Mouse (Mus musculus): ENCODE measurements around the gene Siah2.
A peak's percentile ranks its signal among the peaks of the same experiment; 100 is the strongest.

Gene Siah2

GRCm38 (mm10) chr3:58691997-58692721 lies at the start of gene Siah2:
Gene Siah2 (minus strand): TSS chr3:58692400.
- DNase-seq (ENCODE audit: low spot score) = peak; percentile 84

- no peak for DNase-seq (ENCODE audit: low spot score)
Observed at GRCm38 (mm10) chr3:58739536-58739935, 47.3 kb upstream of the Siah2 start.

GRCm38 (mm10) chr3:58738346-58739089 lies 46.3 kb upstream of the Siah2 start:
- DNase-seq (ENCODE audit: low spot score) = no peak

- no peak for DNase-seq (ENCODE audit: low spot score)
Observed at GRCm38 (mm10) chr3:58731520-58731919, 39.3 kb upstream of the Siah2 start.

GRCm38 (mm10) chr3:58730580-58730979 lies 38.4 kb upstream of the Siah2 start:
- no peak for DNase-seq (ENCODE audit: low spot score)

GRCm38 (mm10) chr3:58729549-58729948 lies 37.3 kb upstream of the Siah2 start:
- DNase-seq (ENCODE audit: low spot score) = no peak

- DNase-seq (ENCODE audit: low spot score) = no peak
Observed at GRCm38 (mm10) chr3:58727601-58728000, 35.4 kb upstream of the Siah2 start.

- DNase-seq (ENCODE audit: low spot score) = peak; percentile 6
Observed at GRCm38 (mm10) chr3:58727012-58727411, 34.8 kb upstream of the Siah2 start.

GRCm38 (mm10) chr3:58726374-58726773 lies 34.2 kb upstream of the Siah2 start:
- DNase-seq (ENCODE audit: low spot score) = no peak

GRCm38 (mm10) chr3:58724815-58725214 lies 32.6 kb upstream of the Siah2 start:
- DNase-seq (ENCODE audit: low spot score) = no peak

- DNase-seq (ENCODE audit: low spot score) = no peak
Observed at GRCm38 (mm10) chr3:58723656-58724055, 31.5 kb upstream of the Siah2 start.

GRCm38 (mm10) chr3:58719461-58720230 lies 27.4 kb upstream of the Siah2 start:
- no peak for DNase-seq (ENCODE audit: low spot score)

GRCm38 (mm10) chr3:58716705-58717104 lies 24.5 kb upstream of the Siah2 start:
- DNase-seq (ENCODE audit: low spot score) = no peak

- no peak for DNase-seq (ENCODE audit: low spot score)
Observed at GRCm38 (mm10) chr3:58714767-58715166, 22.6 kb upstream of the Siah2 start.

- DNase-seq (ENCODE audit: low spot score) = no peak
Observed at GRCm38 (mm10) chr3:58714034-58714433, 21.8 kb upstream of the Siah2 start.

- DNase-seq (ENCODE audit: low spot score) = no peak
Observed at GRCm38 (mm10) chr3:58713191-58713590, 21.0 kb upstream of the Siah2 start.

GRCm38 (mm10) chr3:58704547-58704946 lies 12.3 kb upstream of the Siah2 start:
- DNase-seq (ENCODE audit: low spot score) = no peak

- no peak for DNase-seq (ENCODE audit: low spot score)
Observed at GRCm38 (mm10) chr3:58703748-58704147, 11.5 kb upstream of the Siah2 start.

GRCm38 (mm10) chr3:58702329-58702728 lies 10.1 kb upstream of the Siah2 start:
- no peak for DNase-seq (ENCODE audit: low spot score)

GRCm38 (mm10) chr3:58701441-58701840 lies 9.2 kb upstream of the Siah2 start:
- DNase-seq (ENCODE audit: low spot score) = no peak

- no peak for DNase-seq (ENCODE audit: low spot score)
Observed at GRCm38 (mm10) chr3:58697926-58698325, 5.7 kb upstream of the Siah2 start.

- DNase-seq (ENCODE audit: low spot score) = no peak
Observed at GRCm38 (mm10) chr3:58696806-58697205, 4.6 kb upstream of the Siah2 start.

- no peak for DNase-seq (ENCODE audit: low spot score)
Observed at GRCm38 (mm10) chr3:58695507-58695906, 3.3 kb upstream of the Siah2 start.

All from ovary, adult 18-20 months (tissue).